Mouse (Mus musculus) midbrain, embryonic 14.5 days (tissue): ENCODE results near the gene Mylk3. TPM values are rescaled to one million over a fixed set of nuclear protein-coding genes. Genes with fewer than 3 reads are reported as not detected.

ENCODE experiments used
- ATAC-seq: fragments of 200-750 bp; cut with Nextera tagmentation; 2 replicates; pipeline ENCODE4 v1.8.0; 2017; ENCODE audit warnings: moderate number of reproducible peaks, moderate library complexity; ENCODE audit not compliant: low FRiP score, low TSS enrichment
- DNase-seq: peaks from one replicate; pipeline ENCODE4 v3.0.0-alpha.2; 2015
- H3K27ac ChIP-seq: fragments of 300-500 bp; sonication (generic); replicated peaks from 2 replicates; pipeline ENCODE4 v1.5.1; 2014; ENCODE audit warnings: mild to moderate bottlenecking, low read depth, low read length, moderate library complexity
- H3K27me3 ChIP-seq: fragments of 300-500 bp; sonication (generic); 2 replicates; pipeline ENCODE4 v1.6.1; 2014; ENCODE audit warnings: low read length, control low read depth, mixed read lengths; ENCODE audit not compliant: control insufficient read depth, insufficient read depth
- H3K36me3 ChIP-seq: fragments of 300-500 bp; sonication (generic); 2 replicates; pipeline ENCODE4 v1.6.1; 2014; ENCODE audit warnings: low read length, control low read depth; ENCODE audit not compliant: control insufficient read depth, insufficient read depth
- H3K4me1 ChIP-seq: fragments of 300-500 bp; sonication (generic); 2 replicates; pipeline ENCODE4 v1.6.1; 2014; ENCODE audit warnings: mild to moderate bottlenecking, antibody characterized with exemption, low read length, control low read depth; ENCODE audit not compliant: control insufficient read depth, insufficient read depth
- H3K4me2 ChIP-seq: fragments of 300-500 bp; sonication (generic); 2 replicates; pipeline ENCODE4 v1.6.1; 2014; ENCODE audit warnings: mild to moderate bottlenecking, low read length, moderate library complexity
- H3K4me3 ChIP-seq: fragments of 300-500 bp; sonication (generic); replicated peaks from 2 replicates; pipeline ENCODE4 v1.5.1; 2014; ENCODE audit warnings: low read depth, low read length
- H3K9ac ChIP-seq: fragments of 300-500 bp; sonication (generic); replicated peaks from 2 replicates; pipeline ENCODE4 v1.6.1; 2014; ENCODE audit warnings: mild to moderate bottlenecking, low read length, moderate library complexity
- H3K9me3 ChIP-seq: fragments of 300-500 bp; sonication (generic); 2 replicates; pipeline ENCODE4 v1.6.1; 2016; ENCODE audit warnings: low read length, control low read depth, mixed read lengths; ENCODE audit not compliant: control insufficient read depth
- WGBS: fragments of 180-500 bp; shearing (Covaris S2); extraction: QIAGEN DNeasy Blood & Tissue Kit; methylation state at CpG from one replicate; pipeline ENCODE4 v1.1.7; 2014; 5-methylcytosine and 5-hydroxymethylcytosine counted together
- polyA plus RNA-seq: library from polyadenylated mRNA; unstranded; fragments of >200 nt; fragmentation: Nextera tagmentation; extraction: Ambion mirVana; gene quantifications from 2 replicates; pipeline ENCODE4 v1.2.1, GENCODE M21; 2014

Mylk3 gene
- polyA plus RNA-seq, 1 experiment from 2014 or later = 0.36 TPM

DNA sequence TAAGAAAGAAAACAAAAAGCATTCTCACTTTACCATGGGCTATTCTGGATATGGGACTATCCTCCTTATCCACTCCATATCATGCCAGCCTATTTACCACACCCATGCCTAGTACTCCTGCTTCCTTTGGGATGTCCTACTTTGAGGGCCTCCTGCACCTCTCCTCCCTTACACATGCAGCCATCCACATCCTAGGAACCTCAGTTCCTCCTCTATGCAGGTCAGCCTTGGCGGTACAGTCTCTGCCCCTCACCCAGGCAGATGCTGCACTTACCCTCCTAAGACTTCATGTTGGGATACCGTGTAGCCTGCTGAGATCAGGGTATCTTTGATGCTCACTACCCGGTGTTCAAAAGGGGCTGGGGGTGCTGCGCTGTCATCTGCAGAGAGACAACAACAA is 32.9 kb downstream of the Mylk3 start:
- ATAC-seq (no peak), DNase-seq (no peak)
- no peak overlapping the region for H3K4me2 ChIP-seq
- H3K4me1 ChIP-seq = no peaks in the 10 kb centered on the region
- H3K4me3 ChIP-seq = no peak overlapping the region
- H3K27me3 ChIP-seq = no peaks in the 10 kb centered on the region
- WGBS = 85% methylated on average over 4 of the region's 4 CpGs
- H3K36me3 ChIP-seq = no peaks in the 10 kb centered on the region
- no peak overlapping the region for H3K9ac ChIP-seq
- H3K27ac ChIP-seq = no peak overlapping the region
- no peaks in the 10 kb centered on the region for H3K9me3 ChIP-seq

DNA sequence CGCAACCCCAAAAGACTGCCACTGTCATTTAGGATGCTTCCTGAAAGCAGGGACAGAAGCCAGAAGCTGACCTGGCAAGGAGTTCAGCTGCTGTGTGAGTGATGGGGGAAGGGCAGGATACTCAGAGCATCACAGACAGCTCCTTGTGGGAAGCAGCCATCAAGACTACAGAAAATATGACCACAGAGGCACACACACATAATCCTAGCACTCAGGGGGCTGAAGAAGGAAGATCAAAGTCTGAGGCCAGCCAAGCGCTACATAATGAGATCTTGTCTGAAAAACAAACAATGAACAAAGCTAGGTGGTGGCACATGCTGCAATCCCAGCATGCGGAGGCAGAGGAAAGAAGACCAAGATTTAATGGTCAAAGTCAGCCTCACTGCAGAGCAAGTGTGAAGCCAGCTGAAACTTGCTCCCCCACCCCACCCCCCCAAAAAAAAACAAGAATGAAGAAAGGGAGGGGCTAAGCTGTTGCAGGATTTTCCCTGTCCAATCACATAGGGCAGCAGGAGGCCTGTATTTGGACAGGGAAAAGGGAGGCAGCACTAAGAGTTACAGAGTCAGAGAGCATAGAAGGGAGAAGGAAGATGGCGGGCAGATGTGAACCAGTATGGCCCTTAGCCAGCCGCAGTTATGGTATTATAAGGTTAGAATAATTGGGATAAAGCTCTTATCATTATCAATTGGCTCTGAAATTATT is 46.1 kb downstream of the Mylk3 start:
- Histone ChIP-seq H3K4me1 (no peaks in the 10 kb centered on the region), H3K4me3 (no peak overlapping the region), H3K9me3 (no peaks in the 10 kb centered on the region), H3K4me2 (no peak overlapping the region), H3K27ac (no peak overlapping the region), H3K27me3 (no peaks in the 10 kb centered on the region), H3K36me3 (no peaks in the 10 kb centered on the region), H3K9ac (no peak overlapping the region)
- WGBS = 61% methylated on average over 5 of the region's 5 CpGs
- DNase-seq (peak; percentile 27), ATAC-seq (no peak)

DNA sequence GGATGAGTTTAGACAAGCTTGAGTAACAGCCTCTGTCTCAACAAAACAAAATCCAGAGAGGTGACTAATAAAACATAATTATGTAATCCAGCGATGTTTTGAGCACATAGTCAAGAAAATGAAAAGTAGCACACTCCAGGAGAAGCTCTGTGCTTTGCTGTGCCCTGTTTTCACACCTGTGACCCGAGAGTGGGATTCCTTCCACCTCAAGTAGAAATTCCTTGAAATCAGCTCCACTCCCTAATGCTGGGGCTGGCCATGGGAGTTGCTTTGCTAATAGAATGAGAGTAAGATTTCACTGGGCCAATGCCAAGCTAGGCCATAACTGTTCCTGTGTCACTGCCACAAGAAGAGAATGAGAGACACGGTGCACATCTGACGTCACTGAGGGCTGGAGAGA is 48.5 kb downstream of the Mylk3 start:
- H3K4me2 ChIP-seq = no peak overlapping the region
- no peaks in the 10 kb centered on the region for H3K36me3 ChIP-seq
- ATAC-seq (no peak), DNase-seq (no peak)
- no peaks in the 10 kb centered on the region for H3K4me1 ChIP-seq
- H3K4me3 ChIP-seq = no peak overlapping the region
- no peak overlapping the region for H3K9ac ChIP-seq
- WGBS = 88% methylated on average over 4 of the region's 4 CpGs
- H3K27me3 ChIP-seq = no peaks in the 10 kb centered on the region
- H3K27ac ChIP-seq = no peak overlapping the region
- no peaks in the 10 kb centered on the region for H3K9me3 ChIP-seq

DNA sequence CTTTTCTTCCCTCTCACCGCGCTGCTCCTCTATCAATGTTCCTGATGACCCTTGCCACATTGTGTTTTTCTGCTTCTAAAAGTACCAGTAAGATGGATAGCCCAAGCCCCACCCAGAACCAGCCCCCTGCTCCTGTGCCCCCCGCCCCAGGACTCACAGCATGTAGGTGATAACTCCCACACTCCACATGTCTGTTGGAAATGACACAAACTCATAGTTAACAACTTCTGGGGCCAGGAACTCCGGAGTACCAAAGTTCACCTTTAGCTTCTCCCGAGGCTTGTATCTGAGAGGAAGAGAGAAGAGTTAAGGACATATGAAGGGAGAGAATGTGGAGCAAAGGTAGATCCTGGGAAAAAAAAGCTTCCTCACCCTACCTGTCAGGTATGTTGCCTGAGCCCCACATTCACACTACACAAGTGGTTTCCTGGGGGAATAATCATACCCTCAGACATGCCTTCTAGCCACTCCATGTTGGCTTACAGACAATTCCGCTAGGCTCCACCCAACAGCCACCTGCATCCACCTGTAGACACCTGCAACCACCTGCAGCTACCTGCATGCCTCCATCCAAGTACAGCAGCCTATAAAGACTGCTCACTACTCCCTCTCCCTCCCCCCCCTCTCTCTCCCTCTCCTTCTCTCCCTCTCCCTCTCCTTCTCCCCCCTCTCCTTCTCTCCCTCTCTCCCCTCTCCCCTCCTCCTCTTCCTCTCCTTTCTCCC is 49.8 kb downstream of the Mylk3 start:
- Histone ChIP-seq H3K9ac (no peak overlapping the region), H3K27ac (no peak overlapping the region), H3K4me3 (no peak overlapping the region), H3K36me3 (no peaks in the 10 kb centered on the region), H3K9me3 (no peaks in the 10 kb centered on the region), H3K4me1 (no peaks in the 10 kb centered on the region), H3K4me2 (no peak overlapping the region), H3K27me3 (no peaks in the 10 kb centered on the region)
- ATAC-seq = no peak
- 84% methylated on average over 6 of the region's 6 CpGs for WGBS
- DNase-seq = no peak

DNA sequence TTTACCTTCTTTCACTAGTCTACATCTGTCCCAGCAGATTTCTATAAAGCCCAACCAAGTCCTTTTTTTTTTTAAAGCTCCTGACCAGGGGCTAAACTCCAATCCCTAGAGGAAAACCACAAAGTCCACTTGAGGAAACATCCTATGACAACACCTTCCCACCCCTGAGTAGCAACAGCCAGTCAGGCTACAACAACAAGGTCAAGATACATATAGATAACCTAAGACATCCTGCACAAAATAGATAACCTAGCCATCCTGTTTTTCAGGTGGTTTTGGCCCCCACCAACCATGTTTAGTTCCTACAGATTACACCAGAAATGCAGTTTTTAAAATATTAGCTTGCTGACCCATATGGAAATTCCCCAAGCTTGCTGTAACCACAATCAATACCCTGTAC is 51.0 kb downstream of the Mylk3 start:
- Histone ChIP-seq H3K9me3 (no peaks in the 10 kb centered on the region), H3K4me1 (no peaks in the 10 kb centered on the region), H3K9ac (no peak overlapping the region), H3K4me3 (no peak overlapping the region), H3K4me2 (no peak overlapping the region), H3K36me3 (no peaks in the 10 kb centered on the region), H3K27me3 (no peaks in the 10 kb centered on the region), H3K27ac (no peak overlapping the region)
- ATAC-seq (no peak), DNase-seq (no peak)

DNA sequence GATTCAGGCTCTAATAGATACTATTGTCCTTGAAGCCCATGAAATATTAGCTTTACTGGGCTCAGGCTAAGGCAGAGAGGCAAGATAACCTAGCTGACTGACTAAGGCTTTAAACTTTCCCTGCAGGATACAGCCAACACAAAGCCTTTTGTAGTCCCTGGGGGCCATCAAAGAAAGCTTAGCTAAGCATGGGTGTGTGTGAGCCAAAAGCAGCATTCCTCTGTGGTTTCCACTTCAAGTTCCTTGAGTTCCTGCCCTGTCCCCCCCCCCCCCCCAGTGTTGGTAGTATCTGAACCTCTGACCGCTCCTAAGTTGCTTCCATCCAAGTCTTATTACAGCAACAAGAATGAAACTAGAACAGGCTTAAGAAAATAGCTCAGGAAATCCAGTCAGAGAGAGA is 56.6 kb downstream of the Mylk3 start:
- H3K4me1 ChIP-seq = no peaks in the 10 kb centered on the region
- no peaks in the 10 kb centered on the region for H3K36me3 ChIP-seq
- ATAC-seq (no peak), DNase-seq (peak; percentile 8)
- no peak overlapping the region for H3K9ac ChIP-seq
- WGBS = 64% methylated on average over 1 of the region's 1 CpGs
- H3K9me3 ChIP-seq = no peaks in the 10 kb centered on the region
- H3K27me3 ChIP-seq = no peaks in the 10 kb centered on the region
- no peak overlapping the region for H3K4me3 ChIP-seq
- H3K4me2 ChIP-seq = no peak overlapping the region
- no peak overlapping the region for H3K27ac ChIP-seq

DNA sequence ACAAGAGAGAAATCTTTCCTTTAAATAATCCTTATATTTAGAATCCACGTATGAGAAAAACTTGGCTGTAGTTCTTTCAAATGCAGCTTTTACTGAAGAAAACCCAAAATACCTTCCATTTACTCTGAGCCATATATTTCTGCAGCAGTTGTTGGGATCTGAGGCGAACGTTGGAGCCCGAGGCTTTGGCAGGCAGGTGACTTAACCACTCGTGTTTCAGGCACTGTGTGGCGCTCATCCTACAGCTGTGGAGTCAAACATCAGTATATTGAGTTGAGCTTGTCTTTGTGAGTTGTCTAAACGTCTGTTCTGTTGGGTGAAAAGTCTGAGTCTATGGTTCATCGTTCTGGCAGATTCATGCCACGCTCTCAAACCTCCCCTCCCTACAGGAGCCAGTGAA is 59.1 kb downstream of the Mylk3 start:
- no peak overlapping the region for H3K27ac ChIP-seq
- H3K9me3 ChIP-seq = no peaks in the 10 kb centered on the region
- no peak overlapping the region for H3K9ac ChIP-seq
- H3K4me1 ChIP-seq = no peaks in the 10 kb centered on the region
- no peak overlapping the region for H3K4me2 ChIP-seq
- 82% methylated on average over 9 of the region's 9 CpGs for WGBS
- H3K36me3 ChIP-seq = no peaks in the 10 kb centered on the region
- no peak for ATAC-seq
- H3K4me3 ChIP-seq = no peak overlapping the region
- H3K27me3 ChIP-seq = no peaks in the 10 kb centered on the region
- no peak for DNase-seq

DNA sequence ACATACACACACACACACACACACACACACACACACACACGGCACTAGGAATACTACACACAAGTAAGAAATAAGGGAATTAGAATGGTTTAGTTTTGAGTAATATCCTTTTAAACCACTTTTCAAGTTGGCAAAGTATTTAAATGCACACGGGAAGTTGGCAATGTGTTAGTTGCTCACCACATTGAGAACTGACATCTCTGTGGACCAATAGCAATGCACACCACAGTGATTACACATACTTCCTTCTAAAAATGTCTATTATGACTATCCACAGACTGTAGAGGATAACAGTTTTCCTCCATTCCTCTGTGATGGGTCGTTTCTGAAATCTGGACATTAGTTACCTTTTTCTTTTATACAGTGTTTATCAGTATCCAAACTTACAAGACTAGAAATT is 63.1 kb downstream of the Mylk3 start:
- ATAC-seq (no peak), DNase-seq (no peak)
- H3K9ac ChIP-seq = no peak overlapping the region
- H3K4me2 ChIP-seq = no peak overlapping the region
- 82% methylated on average over 3 of the region's 3 CpGs for WGBS
- no peak overlapping the region for H3K4me3 ChIP-seq
- H3K9me3 ChIP-seq = peaks cover 4% of the 10 kb centered on the region; the same call in 1 of the 2 replicates
- no peaks in the 10 kb centered on the region for H3K27me3 ChIP-seq
- no peak overlapping the region for H3K27ac ChIP-seq
- H3K36me3 ChIP-seq = no peaks in the 10 kb centered on the region
- no peaks in the 10 kb centered on the region for H3K4me1 ChIP-seq

DNA sequence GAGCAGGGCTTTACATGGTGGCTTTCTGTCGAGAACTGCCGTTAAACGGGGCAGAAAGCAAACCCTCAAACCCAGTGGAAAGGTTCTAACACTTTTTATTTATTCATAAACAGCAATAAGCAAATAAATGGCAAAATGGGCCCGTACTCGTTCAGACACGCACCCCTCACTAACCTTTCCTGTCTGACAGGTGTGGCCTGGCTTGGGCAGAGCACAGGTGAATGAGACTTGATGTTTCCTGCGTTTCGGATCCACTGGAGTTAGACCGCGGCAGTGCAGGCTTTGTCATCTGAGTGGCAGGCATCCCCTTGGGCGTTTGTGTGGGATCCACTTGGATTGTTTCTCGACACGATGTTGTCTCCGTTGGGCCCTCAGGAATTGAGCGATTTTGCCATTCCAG is 64.2 kb downstream of the Mylk3 start:
- Histone ChIP-seq H3K4me2 (no peak overlapping the region), H3K9ac (no peak overlapping the region), H3K9me3 (peaks cover 6% of the 10 kb centered on the region; the same call in 1 of the 2 replicates), H3K36me3 (no peaks in the 10 kb centered on the region), H3K4me3 (no peak overlapping the region), H3K27me3 (no peaks in the 10 kb centered on the region), H3K27ac (no peak overlapping the region), H3K4me1 (no peaks in the 10 kb centered on the region)
- no peak for DNase-seq
- ATAC-seq = no peak
- 89% methylated on average over 15 of the region's 15 CpGs for WGBS
